Mouse (Mus musculus): Measurements from ENCODE around the gene Rps16.

The Rps16 gene

DNA sequence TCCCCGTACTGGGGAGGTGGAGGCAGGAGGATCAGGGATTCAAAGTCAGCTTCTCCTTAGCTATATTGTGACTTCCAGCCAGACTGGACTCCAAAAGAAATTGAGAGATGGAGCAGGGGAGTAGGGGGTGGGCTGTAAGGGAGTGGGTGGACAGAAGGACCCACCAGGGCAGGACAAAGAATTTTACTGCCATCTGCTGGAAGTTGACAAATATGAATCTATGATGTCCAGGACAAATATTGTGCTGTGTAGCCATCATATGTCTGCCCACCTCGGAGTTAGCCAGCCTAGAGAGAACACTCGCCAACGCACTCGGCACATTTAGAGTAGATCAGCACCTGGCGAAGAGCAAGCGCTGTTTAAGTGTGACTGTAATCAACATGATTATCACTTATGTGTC is 1.9 kb upstream of the Rps16 start:
- no peak for DNase-seq

DNA sequence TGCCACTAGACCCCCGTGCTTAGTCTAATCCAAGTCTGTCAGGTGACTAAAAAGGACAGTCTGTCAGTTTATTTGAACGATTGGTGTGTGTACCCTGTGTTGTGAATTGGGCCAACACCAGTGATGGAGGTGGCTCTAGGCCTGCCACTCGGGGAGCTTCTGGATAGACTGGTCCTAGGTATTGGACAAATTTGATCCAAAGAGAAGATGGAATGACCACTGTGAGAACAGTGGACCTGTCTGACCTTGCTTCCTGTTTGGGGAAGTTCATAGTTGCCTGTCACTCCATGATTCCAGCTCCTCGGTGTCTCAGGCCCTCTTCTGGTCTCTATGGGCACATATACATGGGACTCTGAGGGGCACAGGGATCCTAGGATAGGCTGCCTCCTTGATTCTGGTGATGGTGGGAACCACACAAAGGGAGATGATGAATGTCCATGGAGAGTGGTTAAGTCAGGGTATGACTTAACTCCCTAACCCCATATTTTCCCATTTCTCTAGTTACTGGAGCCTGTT is 1.3 kb downstream of the Rps16 start:
- DNase-seq: no peak

DNA sequence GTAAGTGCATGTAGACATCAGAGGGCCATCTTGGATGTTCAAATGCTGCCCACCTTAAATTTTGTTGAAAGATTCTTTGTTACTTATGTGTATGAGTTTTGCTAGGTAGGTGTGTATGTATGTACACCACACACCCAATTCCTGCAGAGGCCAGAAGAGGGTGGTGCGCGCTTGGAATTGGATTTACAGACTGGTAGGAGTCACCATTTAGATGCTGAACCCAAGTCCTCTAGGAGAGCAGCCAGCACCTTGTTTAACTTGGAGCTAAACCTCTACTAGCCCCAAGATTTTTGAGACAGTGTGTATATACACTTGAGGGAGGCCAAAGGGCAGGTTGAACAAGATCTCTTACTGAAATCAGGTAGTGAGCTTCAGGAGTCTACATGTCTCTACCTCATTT is 2.8 kb downstream of the Rps16 start:
- DNase-seq: no peak

DNA sequence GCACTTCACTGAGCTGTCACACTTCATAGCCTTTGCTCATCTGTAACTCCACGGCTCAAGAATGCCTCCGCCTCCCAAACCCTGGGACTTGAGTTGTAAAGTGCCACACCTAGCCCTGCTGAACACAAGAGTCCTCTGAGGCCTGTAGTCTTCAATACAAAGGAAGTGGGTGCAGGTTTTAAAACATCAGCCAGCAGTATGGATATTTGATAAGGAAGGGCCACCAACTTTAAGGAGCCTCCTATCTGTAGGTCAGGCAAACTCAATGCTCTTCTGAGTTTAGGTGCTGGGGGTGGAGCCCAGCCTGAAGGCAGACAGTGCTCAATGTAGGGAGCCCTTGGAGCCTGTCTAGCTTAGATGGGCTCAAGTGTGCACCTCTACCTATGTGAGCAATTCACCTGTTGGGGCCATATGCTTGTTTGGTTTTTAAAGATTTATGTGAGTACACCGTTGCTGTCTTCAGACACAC is 3.7 kb downstream of the Rps16 start:
- DNase-seq: no peak

DNA sequence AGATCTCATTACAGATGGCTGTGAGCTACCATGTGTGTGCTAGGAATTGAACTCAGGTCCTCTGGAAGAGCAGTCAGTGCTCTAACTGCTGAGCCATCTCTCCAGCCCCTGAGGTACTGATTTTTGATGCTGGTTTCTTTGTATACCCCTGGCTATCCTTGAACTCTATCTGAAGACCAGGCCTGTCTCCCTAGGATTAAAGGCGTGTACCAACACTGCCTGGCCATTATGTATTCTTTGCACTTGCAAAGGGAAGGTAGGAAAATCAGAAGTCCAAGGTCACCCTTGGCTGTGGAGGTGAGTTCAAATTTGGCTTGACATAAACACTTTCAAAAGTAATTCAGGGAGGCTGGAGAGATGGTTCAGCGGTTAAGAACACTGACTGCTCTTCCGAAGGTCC is 4.1 kb downstream of the Rps16 start:
- no peak for DNase-seq

DNA sequence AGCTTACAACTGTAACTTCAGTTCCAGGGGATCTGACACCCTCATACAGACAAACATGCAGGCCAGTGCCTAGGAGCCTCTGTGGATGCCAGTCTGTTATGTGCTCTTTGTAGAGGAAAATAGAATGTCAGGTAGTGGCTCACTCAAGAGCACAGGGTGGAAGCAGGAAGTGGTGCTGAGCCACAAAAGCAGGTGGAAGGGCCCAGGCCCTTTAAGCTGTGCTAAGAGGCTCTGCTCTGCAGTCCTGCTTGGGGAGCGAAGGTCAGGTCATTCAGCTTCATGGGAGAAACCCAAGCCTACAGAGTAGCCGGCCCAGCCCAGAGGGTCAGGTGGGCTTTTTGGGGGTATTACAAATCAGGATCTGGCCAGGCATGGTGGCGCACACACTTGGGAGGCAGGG is 4.8 kb downstream of the Rps16 start:
- DNase-seq: no peak

DNA sequence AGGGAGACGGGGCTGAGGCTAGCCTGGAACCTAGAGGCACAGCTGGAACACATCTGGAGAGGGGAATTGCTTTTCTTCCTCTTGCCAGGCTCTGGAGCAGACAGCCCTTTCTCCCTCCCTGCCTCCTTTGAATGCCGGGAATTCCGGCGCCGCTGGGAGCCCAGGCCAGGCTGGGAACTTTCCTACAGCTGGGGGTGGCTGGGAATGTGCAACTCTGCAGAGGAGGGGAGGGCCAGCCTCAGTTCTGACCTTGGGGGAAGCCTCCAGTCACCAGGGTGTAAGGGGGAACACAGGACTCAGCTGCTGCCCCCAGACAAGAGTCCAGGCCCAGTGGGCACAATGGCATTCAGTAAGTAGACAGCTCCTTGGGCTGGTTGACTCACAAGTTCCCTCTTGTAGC is 6.5 kb downstream of the Rps16 start:
- DNase-seq: peak; percentile 62

DNA sequence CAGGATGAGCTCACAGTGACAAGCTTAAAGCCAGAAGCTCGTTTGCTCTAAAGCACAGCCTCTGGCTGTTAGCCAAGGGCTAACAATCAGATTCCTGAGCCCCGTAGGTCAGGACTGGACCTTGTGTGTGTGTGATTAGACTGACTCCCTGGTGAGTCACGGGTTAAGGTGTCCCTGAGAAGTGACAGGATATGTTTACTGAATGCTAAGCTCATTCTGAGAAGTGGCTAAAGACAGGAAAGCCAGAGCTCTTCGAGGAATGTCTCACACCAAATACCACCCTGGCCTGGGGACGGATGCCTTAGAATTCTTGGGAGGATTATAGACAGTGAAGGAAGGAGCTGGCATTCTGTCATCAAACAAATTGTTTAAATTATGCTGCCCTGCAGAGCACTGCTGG is 7.5 kb downstream of the Rps16 start:
- DNase-seq: peak; percentile 23

DNA sequence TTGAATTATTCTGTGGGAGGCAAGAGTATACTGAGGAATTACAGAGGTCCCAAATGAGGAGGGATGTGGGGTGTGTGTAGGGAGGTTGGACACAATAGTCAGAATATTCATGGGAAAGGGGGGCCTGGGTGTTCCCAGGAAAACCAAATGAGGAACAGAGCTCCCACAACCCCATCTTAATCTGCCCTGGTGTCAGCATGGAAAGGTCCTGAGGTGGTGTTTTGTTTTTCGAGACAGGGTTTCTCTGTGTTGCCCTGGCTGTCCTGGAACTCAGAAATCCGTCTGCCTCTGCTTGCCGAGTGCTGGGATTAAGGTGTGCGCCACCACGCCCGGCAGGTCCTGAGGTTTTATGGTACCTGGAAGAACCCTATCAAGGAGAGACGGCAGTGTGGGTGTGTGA is 8.0 kb downstream of the Rps16 start:
- no peak for DNase-seq

DNA sequence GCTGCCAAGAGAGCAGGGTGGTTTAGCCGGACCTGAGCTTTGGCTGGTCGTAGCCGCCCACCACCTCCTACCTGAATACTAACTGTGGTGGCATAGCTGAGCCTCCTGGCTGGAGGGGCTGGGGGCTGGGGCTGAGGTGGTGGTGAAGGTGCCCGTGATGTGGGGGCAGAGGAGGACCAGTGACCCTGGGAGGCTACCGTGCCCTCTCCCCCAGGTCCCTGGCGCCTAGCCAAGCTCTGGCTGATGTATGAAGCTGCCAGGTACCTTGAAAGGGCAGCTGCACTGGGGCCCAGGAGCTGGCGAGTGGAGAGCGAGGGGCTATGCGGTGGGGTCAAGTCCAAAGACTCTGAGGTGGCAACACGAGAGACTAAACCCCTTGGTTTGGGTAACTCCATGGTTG is 9.4 kb downstream of the Rps16 start:
- DNase-seq: no peak

DNA sequence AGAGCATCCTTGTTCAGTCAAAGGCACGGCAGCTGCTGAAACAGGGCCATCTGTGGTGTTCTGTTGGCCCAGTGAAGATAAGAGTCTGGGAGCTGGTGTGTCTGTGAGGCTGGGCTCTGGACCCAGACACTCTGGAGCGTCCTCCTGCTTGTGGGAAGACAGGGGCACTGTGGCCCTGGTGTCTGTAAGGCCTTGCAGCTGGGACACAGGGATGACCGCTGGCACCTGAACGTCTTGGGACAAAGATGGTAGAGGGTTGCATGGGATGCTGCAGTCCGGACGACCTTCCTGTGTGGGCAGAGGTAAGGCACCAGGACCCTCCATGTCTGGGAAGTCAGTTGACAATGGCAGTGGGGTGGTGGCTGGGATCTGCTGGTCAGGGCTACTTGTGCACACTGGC is 9.8 kb downstream of the Rps16 start:
- no peak for DNase-seq

DNA sequence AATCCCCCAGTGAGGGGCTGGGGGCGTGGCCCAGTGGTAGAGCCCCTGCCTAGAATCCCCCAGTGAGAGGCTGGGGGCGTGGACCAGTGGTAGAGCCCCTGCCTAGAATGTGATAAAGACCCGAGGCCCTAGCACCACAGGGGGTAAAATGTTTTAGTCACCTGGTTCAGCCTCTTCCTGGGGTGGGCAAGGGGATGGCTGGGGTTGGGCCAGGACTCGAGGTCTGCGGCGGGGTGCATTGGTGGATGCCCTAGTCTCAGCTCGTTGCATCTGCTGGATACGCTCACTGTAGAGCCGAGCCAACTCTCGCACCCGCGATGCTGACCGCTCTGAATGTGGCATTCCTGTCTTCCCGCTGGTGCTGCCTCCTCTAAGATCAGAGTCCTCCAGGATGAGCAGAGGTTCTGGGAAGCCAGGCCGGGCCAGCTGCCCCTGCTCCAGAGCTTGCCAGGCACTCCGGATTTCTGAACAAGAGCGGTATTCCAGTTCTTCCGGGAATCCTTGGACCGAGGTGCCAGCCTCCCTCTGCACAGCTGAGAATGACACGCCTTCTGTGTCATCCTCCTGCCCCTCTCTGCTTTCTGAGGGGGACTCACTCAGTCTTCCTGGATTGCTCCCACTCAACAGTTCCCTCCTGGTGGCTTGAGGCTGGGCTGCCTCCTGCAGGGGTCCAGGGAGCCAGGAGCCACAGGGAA is 11.3 kb downstream of the Rps16 start:
- no peak for DNase-seq

DNA sequence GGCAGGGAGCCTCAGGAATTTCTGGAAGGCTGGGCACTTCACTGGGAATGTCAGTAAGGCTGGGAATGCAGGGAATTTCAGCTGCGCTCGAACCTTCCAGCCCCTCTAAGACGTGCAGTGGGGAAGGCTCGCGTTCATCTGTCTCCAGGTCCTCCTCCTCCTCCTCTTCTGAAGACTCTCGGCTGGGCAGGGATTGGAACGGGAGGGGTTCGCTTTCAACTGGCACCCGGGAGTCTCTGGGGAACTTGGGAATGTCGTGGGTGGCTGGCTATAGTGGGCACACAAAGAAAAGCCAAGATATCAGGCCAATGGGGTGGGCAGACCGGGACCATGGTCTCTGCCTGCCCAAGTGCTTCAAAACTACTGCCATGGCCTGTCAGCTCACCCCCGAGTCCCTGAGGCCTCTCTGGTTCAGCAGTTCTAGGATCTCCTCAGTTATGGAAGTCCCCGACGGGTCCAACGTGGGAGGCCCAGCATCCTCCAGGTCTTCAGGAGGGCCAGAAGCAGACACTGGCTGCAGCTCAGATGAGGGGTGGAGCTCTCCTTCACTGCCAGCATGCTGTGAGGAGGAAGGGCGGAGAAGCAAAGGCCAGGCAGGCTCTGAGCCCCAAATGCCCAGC is 12.1 kb downstream of the Rps16 start:
- no peak for DNase-seq

DNA sequence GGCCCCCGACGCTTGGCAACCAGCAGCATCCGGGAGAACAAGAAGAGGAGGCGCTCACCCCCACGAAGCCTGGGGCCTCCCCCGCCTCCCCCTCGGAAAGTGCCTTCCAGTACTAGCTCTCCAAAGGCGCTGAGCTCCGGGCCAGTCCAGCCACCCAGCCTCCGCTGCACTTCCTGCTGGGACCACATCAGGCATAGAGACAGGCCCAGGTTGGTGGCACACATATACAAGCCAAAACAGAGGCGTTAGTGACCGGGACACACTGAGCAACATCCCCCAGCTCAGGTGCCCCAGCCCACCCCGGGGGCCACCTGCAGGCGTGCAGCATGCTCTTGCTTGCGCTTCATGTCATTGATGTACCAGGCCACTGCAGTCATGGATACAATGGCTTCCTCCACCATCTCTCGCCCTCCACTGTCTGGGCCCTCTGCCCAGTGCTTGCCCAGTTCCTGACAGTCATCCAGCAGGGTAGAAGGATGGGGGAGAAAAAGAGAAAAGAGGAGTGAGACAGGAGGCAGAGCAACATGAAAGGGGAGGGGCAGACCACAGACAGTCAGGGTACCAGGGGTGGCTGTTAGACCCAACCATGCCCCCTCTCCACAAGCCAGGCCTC is 17.3 kb downstream of the Rps16 start:
- DNase-seq: no peak

DNA sequence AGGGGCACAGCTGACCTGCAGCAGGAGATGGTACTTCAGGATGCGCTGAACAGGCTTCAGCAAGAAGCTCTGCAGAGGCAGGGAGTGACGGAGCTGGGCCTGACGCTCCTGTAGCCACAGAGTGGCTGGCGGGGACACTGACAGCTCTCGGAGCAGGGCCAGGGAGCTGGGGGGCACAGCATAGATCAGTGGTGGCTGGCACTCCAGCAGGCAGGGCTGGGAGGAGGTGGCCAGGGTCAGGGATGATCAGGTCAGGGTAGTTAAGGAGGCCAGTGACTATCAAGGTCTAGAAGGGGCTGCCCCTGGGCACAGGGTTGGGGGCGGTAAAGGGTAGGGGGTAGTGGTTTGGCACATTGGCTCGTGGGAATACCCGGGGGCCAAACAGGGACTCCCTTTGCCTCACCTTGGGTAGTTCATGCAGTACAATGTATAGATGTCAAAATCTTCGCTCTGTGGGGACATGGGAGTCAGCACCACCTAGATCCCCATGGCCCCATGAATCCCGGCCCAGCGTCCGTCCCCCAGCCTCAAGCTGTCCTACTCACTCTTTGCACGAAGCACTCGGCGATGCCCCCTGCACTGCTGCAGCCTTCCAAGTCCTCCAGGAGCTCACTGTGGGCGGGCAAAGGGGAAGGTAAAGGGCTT is 17.9 kb downstream of the Rps16 start:
- no peak for DNase-seq

DNA sequence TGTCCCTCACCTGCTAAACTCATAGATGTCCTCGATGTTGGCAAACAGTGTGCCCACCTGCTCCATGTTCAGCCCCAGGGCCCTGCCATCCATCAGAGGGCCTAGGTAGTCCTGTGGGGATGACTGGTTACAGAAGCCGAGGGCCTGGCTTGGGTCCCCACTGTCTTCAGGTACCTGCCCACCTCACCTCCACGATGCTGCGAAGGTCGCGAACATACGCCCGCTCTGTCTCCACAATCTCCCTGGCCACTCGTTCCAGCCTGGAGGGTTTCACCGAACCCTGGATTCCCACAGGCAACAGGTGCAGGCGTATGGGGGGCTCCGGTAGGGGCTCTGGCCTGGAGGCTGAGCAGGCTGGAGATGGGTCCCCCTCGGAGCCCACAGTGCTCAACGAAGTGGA is 19.6 kb downstream of the Rps16 start:
- DNase-seq: no peak

DNA sequence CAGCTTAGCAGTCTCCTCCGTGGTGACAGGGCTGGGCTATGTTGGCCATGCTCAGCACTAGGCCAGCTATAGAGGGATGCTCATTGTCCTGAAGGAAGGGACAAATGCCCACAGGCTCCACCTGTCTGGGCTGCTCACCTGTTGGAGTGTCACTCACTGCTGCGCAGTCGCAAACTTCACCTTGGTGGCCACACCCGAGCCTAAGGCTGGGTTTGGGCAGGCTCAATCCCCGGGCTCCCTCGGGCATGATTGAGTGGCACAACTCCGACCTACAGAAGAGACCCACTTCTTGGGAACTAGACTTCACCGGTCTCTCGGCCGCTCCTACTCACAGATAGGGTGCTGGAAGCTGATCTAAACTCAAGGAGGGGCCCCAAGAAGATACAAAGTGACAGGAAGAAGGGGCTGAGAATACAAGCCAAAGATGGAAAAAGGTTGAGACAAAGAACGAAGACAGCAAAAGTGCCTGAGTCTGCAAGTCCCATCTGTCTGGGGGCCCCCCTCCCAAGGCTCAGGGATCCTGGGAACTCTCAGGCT is 20.6 kb downstream of the Rps16 start:
- peak; percentile 64 for DNase-seq

DNA sequence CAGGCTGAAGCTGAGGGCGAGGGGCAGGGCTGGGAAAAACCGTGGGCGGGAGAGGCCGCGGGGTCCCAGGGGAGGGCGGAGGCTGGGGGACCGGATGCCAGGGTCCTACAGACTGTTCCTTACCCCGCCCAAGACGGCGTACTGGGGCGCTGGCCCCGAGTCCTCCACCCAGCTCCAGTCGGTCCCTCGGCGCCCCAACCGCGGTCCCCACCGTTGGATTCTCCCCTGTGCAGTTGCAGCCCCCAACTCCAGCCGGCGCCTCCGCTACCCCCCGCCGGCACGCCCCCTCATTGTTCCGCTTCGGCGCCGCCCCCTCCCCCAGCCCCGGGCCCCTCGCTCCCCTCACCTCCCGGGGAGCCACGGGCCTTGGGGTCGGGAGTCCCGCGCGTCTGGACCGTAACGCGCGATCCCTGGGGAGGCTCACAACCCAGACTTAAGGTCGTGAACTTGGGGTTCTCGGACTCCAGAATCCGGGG is 21.1 kb downstream of the Rps16 start:
- peak; percentile 72 for DNase-seq

DNA sequence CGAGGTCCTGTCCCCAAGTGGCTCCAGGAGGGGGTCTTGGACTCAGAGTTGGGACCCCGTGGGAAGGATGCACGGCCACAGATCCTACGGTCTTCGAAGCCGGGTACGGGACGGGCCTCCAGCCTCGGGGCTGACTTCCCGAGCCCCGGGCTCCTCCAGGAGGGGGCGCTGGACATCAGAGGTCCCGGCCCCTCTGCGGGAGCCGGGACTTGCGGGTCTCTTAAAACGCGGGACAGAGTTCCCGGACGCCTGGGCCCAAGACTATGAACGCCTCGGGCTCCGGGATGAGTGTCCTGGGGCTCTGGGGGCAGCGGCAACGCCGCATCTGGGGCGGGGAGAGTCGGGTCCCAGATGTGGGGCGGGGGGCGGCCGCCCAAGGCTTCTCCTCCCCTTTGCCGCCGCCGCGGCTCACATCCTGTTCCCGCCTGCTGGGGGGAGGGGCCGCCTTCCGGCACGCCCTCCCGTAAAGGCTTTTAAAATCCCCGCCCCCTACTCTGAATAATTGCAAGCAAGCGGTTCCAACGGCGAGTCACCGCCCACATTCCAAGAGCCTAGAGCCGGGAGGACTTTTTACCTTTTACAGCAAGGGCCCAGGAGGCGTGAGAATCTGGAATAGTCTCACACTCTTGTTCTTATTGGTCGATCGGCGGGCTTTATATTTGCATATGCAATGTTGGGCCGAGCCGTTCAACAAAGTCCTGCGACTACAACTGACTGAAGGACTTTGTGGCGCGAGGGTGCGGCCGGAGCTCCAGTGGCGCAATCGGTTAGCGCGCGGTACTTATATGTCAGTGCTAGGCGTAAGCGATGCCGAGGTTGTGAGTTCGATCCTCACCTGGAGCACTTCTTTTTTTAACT is 22.0 kb downstream of the Rps16 start, which contains the start of gene Plekhg2:
TSS of gene Plekhg2 (minus strand) at position 349 of the 858 bp plus-strand sequence.
- peak; percentile 99 for DNase-seq

DNA sequence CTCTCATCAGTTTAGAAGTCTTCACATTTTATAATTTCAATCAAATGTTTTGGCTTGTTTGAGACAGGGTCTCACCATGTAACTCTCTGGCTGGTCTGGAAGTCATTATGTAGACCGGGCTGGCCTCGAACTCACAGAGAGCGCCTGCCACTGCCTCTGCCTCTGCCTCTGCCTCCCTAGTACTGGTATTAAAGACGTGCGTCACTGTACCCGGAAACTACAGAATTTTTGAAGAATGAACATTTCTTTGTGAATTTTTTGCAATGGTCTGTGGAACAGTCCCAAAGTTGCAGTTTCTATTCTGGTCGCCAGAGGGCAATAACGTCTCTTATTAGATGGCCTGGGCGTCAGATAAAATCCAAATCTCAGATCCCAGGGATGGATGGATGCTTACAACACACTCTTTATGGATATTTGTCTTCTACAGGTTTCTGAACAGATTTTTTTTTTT is 22.7 kb downstream of the Rps16 start:
- peak; percentile 91 for DNase-seq

DNA sequence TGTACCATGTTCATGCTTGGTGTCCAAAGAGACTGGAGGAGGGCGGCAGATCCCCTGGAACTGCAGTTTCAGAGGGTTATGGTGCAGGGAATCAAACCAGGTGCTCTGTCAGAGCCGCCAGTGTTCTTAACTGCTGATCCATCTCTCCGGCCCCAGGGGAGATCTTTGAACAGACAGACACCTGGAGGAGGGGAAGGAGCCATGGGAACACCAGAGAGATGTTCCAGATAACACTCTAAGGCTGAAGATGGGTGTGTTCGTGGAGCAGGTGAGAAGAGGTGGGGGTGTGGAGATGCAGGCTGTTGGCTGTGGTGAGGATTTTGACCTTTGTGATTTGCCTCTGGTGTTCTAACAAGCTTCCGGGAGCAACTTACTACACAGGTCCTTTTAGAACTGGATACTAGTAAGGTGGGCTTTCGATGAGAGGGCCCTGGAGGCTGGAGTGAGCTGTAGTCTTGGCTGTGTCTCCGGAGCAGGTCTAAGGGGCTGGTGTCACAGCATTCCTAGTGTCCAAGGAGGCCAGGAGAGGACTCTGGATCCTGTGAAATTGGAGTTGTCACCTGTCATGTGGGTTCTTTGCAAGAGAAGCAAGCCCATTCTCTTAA is 23.5 kb downstream of the Rps16 start:
- DNase-seq: no peak

DNA sequence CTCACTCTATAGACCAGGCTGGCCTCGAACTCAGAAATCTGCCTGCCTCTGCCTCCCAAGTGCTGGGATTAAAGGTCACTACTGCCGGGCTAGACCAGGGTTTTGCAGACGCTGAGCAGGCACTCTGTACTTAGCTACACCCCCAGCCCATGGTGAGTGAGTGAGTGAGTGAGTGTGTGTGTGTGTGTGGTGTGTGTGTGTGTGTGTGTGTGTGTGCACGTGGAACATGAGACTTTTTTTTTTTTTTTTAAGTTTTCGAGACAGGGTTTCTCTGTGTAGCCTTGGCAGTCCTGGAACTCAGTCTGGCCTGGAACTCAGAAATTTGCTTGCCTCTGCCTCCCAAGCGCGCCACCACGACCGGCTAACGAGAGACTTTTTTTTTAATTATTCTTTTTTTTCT is 24.2 kb downstream of the Rps16 start:
- no peak for DNase-seq
